Mouse (Mus musculus) spleen, adult 2 months (tissue): ENCODE measurements at regions not wholly inside any gene's neighbourhood (a gene's known extent, or its start where the extent isn't known, plus 50 kb on each side); places are given as distances from the start of the nearest gene placed in this dataset.

ENCODE experiments used
- CTCF ChIP-seq: fragments of 200-500 bp; IDR thresholded peaks from 2 replicates; pipeline ENCODE4 v1.5.1; 2011; ENCODE audit warnings: mild to moderate bottlenecking, inconsistent platforms; ENCODE audit not compliant: insufficient read depth, insufficient read length, insufficient replicate concordance; ENCODE audit errors: extremely low read depth
- POLR2A ChIP-seq: fragments of 200-500 bp; IDR thresholded peaks from 2 replicates; pipeline ENCODE4 v1.6.1; 2011; ENCODE audit warnings: low read depth, low read length, inconsistent platforms

- TF ChIP-seq POLR2A (no peak), CTCF (no peak)
Observed at GRCm38 (mm10) chr1:92331559-92332247, 136.2 kb upstream of the Hdac4 start.
